12 mouse cellular contexts compared by ENCODE assay signal in genomic region chr13:81642491-81643149, GRCm38 (mm10). TPM values are rescaled to one million over a fixed set of nuclear protein-coding genes. Genes with fewer than 3 reads are reported as not detected.
DNase-seq lines count a peak whose midpoint lies in the region; ATAC-seq and TF ChIP-seq lines count a peak whose summit lies in the region.
"Had no signal": no experiment of that assay in that cellular context is flagged by ENCODE, and none has a peak within 500 bp of the region (broad histone marks: within the 10 kb centered on the region; RNA-seq: fewer than 3 reads in every experiment).

No protein-coding gene starts in this region.

- ATAC-seq in hindbrain, embryonic 11.5 days (ENCODE audit: low FRiP score) = no peak
- no peak for ATAC-seq in hindbrain, embryonic 14.5 days (ENCODE audit: low FRiP score)
- no peak for ATAC-seq in forebrain, embryonic 14.5 days
- peak; percentile 79 for ATAC-seq in megakaryocyte progenitor cell, adult 5-6 weeks (replicated peaks; ENCODE audit: poor library complexity)
- ATAC-seq in inflammation-experienced regulatory T-cells, adult 6 months = no peak

- no peak for TF ChIP-seq CTCF in brain, embryonic 14.5 days (IDR thresholded peaks at IDR 0.05; ENCODE audit: borderline replicate concordance, extremely low read depth, insufficient read depth, insufficient read length)

- peak overlapping the region; percentile 36 for H3K27ac ChIP-seq in hindbrain, embryonic 11.5 days (ENCODE audit: low read depth, low read length)
- no peak overlapping the region for H3K27ac ChIP-seq in hindbrain, embryonic 14.5 days
- peak overlapping the region; percentile 35; the same call in 1 of the 2 replicates for H3K27ac ChIP-seq in forebrain, embryonic 14.5 days (ENCODE audit: low read depth, low read length)
- H3K27ac ChIP-seq: heart, adult 2 months had no signal

- TF ChIP-seq POLR2A in brain, embryonic 14.5 days (IDR thresholded peaks at IDR 0.05; ENCODE audit: borderline replicate concordance, extremely low read depth, insufficient read depth, insufficient read length, poor library complexity, severe bottlenecking) = no peak

- no peak overlapping the region for H3K4me2 ChIP-seq in hindbrain, embryonic 11.5 days (replicated peaks; ENCODE audit: low read depth, low read length)
- no peak overlapping the region for H3K4me2 ChIP-seq in hindbrain, embryonic 14.5 days (replicated peaks)
- peak overlapping the region; percentile 18; the same call in 1 of the 2 replicates for H3K4me2 ChIP-seq in forebrain, embryonic 14.5 days (ENCODE audit: low read length)

- H3K9me3 ChIP-seq in hindbrain, embryonic 11.5 days (ENCODE audit: control insufficient read depth, low read length) = no peaks in the 10 kb centered on the region
- no peaks in the 10 kb centered on the region for H3K9me3 ChIP-seq in hindbrain, embryonic 14.5 days (ENCODE audit: control insufficient read depth, low read length)
- H3K9me3 ChIP-seq in forebrain, embryonic 14.5 days (replicated peaks; ENCODE audit: control insufficient read depth, low read length) = no peaks in the 10 kb centered on the region
- H3K9me3 ChIP-seq: megakaryocyte, embryonic 14.5 days had no signal

- DNase-seq in hindbrain, embryonic 11.5 days (ENCODE audit: low spot score) = no peak
- no peak for DNase-seq in hindbrain, embryonic 14.5 days (ENCODE audit: low spot score)
- DNase-seq in brain, embryonic 14.5 days (ENCODE audit: low read depth) = peak; percentile 41
- DNase-seq in forebrain, embryonic 14.5 days (ENCODE audit: low spot score) = no peak
- no peak for DNase-seq in gastrocnemius, postnatal 4 days (ENCODE audit: low spot score in 2 of 2)
- no peak for DNase-seq in testis, postnatal 10 days (ENCODE audit: low spot score)
- DNase-seq: cerebellum, adult 11-12 months; heart, adult 2 months had no signal

- no peak overlapping the region for H3K4me3 ChIP-seq in hindbrain, embryonic 11.5 days (ENCODE audit: low read depth, low read length)
- H3K4me3 ChIP-seq in hindbrain, embryonic 14.5 days (replicated peaks; ENCODE audit: low read length) = no peak overlapping the region
- H3K4me3 ChIP-seq in forebrain, embryonic 14.5 days (ENCODE audit: low read depth, low read length) = no peak overlapping the region
- H3K4me3 ChIP-seq: heart, adult 2 months; megakaryocyte, embryonic 14.5 days had no signal

- H3K9ac ChIP-seq in hindbrain, embryonic 11.5 days (ENCODE audit: low read depth, low read length) = no peak overlapping the region
- no peak overlapping the region for H3K9ac ChIP-seq in hindbrain, embryonic 14.5 days
- no peak overlapping the region for H3K9ac ChIP-seq in forebrain, embryonic 14.5 days (ENCODE audit: low read length)

- no peaks in the 10 kb centered on the region; the same call in 1 of the 2 replicates for H3K4me1 ChIP-seq in hindbrain, embryonic 11.5 days (replicated peaks; ENCODE audit: control insufficient read depth, insufficient read depth, low read length)
- H3K4me1 ChIP-seq in hindbrain, embryonic 14.5 days (replicated peaks; ENCODE audit: control insufficient read depth, insufficient read depth, low read length) = no peaks in the 10 kb centered on the region
- H3K4me1 ChIP-seq in forebrain, embryonic 14.5 days (ENCODE audit: control insufficient read depth, insufficient read depth, low read length) = peaks cover 13% of the 10 kb centered on the region; the same call in 1 of the 2 replicates

- no peaks in the 10 kb centered on the region for H3K27me3 ChIP-seq in hindbrain, embryonic 11.5 days (ENCODE audit: control insufficient read depth, insufficient read depth, low read length)
- H3K27me3 ChIP-seq in hindbrain, embryonic 14.5 days (ENCODE audit: control insufficient read depth, insufficient read depth, low read length) = no peaks in the 10 kb centered on the region
- no peaks in the 10 kb centered on the region for H3K27me3 ChIP-seq in forebrain, embryonic 14.5 days (replicated peaks; ENCODE audit: control insufficient read depth, insufficient read depth, low read length)
- H3K27me3 ChIP-seq: megakaryocyte, embryonic 14.5 days had no signal

- no peaks in the 10 kb centered on the region for H3K36me3 ChIP-seq in hindbrain, embryonic 11.5 days (ENCODE audit: control insufficient read depth, insufficient read depth, low read length)
- H3K36me3 ChIP-seq in hindbrain, embryonic 14.5 days (replicated peaks; ENCODE audit: control insufficient read depth, insufficient read depth) = no peaks in the 10 kb centered on the region
- no peaks in the 10 kb centered on the region for H3K36me3 ChIP-seq in forebrain, embryonic 14.5 days (ENCODE audit: control insufficient read depth, insufficient read depth, low read length)

- 69% methylated on average over 7 of the region's 7 CpGs for WGBS in hindbrain, embryonic 11.5 days
- 59% methylated on average over 7 of the region's 7 CpGs for WGBS in hindbrain, embryonic 14.5 days
- WGBS in forebrain, embryonic 14.5 days = 56% methylated on average over 7 of the region's 7 CpGs

RNA-seq across cellular contexts. Expression of gene Adgrv1, which starts 9.7 kb away (rescaled TPM):
- polyA plus RNA-seq in hindbrain, embryonic 11.5 days (2014; fragmentation: Nextera tagmentation; extraction: Ambion mirVana) = 40.3 and 54.5 TPM in 2 replicates
- polyA plus RNA-seq in hindbrain, embryonic 14.5 days (2014; fragmentation: Nextera tagmentation; extraction: Ambion mirVana) = 9.8 and 13.2 TPM in 2 replicates
- polyA plus RNA-seq in brain, embryonic 14.5 days (2012; rRNA removed) = 27.1 and 27.5 TPM in 2 replicates
- polyA plus RNA-seq in forebrain, embryonic 14.5 days (2014; fragmentation: Nextera tagmentation; extraction: Ambion mirVana) = 14.7 and 14.8 TPM in 2 replicates
- total RNA-seq in megakaryocyte progenitor cell, adult 5-6 weeks (2015) = not detected in 2 replicates
- not detected in 2 replicates for total RNA-seq in megakaryocyte progenitor cell, adult 5-6 weeks (2017)
- total RNA-seq in gastrocnemius, postnatal 4 days (2021) = under 1 TPM; 0.29 to 0.32 TPM
- under 1 TPM; 0.24 to 0.54 (median 0.31) TPM for polyA plus RNA-seq in inflammation-experienced regulatory T-cells, adult 6 months (2017; shearing (Covaris generic))
- polyA plus RNA-seq: CD4-positive, CD25-positive, alpha-beta regulatory T cell, adult 4 months had no signal

RNA-seq across cellular contexts. Expression of gene Lysmd3, which starts 14.8 kb away (rescaled TPM):
- 33.5 and 33.6 TPM in 2 replicates for polyA plus RNA-seq in hindbrain, embryonic 11.5 days (2014; fragmentation: Nextera tagmentation; extraction: Ambion mirVana)
- 23.8 and 24.5 TPM in 2 replicates for polyA plus RNA-seq in hindbrain, embryonic 14.5 days (2014; fragmentation: Nextera tagmentation; extraction: Ambion mirVana)
- 11.6 and 11.7 TPM in 2 replicates for polyA plus RNA-seq in brain, embryonic 14.5 days (2012; rRNA removed)
- 25.2 and 28.8 TPM in 2 replicates for polyA plus RNA-seq in forebrain, embryonic 14.5 days (2014; fragmentation: Nextera tagmentation; extraction: Ambion mirVana)
- total RNA-seq in megakaryocyte progenitor cell, adult 5-6 weeks (2015) = 21.0 and 24.8 TPM in 2 replicates
- total RNA-seq in megakaryocyte progenitor cell, adult 5-6 weeks (2017) = 13.5 and 17.7 TPM in 2 replicates
- total RNA-seq in gastrocnemius, postnatal 4 days (2021) = 10 to 100 TPM; 17.6 to 17.9 TPM
- polyA plus RNA-seq in inflammation-experienced regulatory T-cells, adult 6 months (2017; shearing (Covaris generic)) = 10 to 100 TPM; 15.7 to 26.2 (median 20.9) TPM
